18 mouse cellular contexts compared by ENCODE assay signal in genomic region chr7:99836781-99837180, GRCm38 (mm10). TPM values are rescaled to one million over a fixed set of nuclear protein-coding genes. Genes with fewer than 3 reads are reported as not detected.
A peak's percentile ranks its signal among the peaks of the same experiment; 100 is the strongest.
DNase-seq lines count a peak whose midpoint lies in the region; ATAC-seq lines count a peak whose summit lies in the region.
"Had no signal": no experiment of that assay in that cellular context is flagged by ENCODE, and none has a peak within 500 bp of the region (broad histone marks: within the 10 kb centered on the region; RNA-seq: fewer than 3 reads in every experiment).

No protein-coding gene starts in this region.

- H3K9me3 ChIP-seq in forebrain, embryonic 14.5 days (replicated peaks; ENCODE audit: control insufficient read depth, low read length), result no peaks in the 10 kb centered on the region
- no peaks in the 10 kb centered on the region for H3K9me3 ChIP-seq in forebrain, embryonic 12.5 days
- H3K9me3 ChIP-seq in limb, embryonic 12.5 days, result no peaks in the 10 kb centered on the region
- H3K9me3 ChIP-seq in limb, embryonic 10.5 days (replicated peaks), result no peaks in the 10 kb centered on the region
- no peaks in the 10 kb centered on the region for H3K9me3 ChIP-seq in lung, embryonic 16.5 days (ENCODE audit: control insufficient read depth, low read length)
- H3K9me3 ChIP-seq in stomach, embryonic 15.5 days, result no peaks in the 10 kb centered on the region
- H3K9me3 ChIP-seq: forebrain, embryonic 15.5 days; megakaryocyte, embryonic 14.5 days had no signal

- WGBS in forebrain, embryonic 14.5 days, result 43% methylated on average over 4 of the region's 4 CpGs
- 61% methylated on average over 4 of the region's 4 CpGs for WGBS in forebrain, embryonic 12.5 days
- WGBS in limb, embryonic 12.5 days, result 52% methylated on average over 4 of the region's 4 CpGs
- WGBS in limb, embryonic 10.5 days, result 79% methylated on average over 4 of the region's 4 CpGs
- WGBS in lung, embryonic 16.5 days, result 26% methylated on average over 4 of the region's 4 CpGs
- 37% methylated on average over 4 of the region's 4 CpGs for WGBS in stomach, embryonic 15.5 days

- H3K4me3 ChIP-seq in forebrain, embryonic 14.5 days (ENCODE audit: low read depth, low read length), result no peak overlapping the region
- H3K4me3 ChIP-seq in forebrain, embryonic 12.5 days (replicated peaks), result no peak overlapping the region
- no peak overlapping the region for H3K4me3 ChIP-seq in limb, embryonic 12.5 days (replicated peaks)
- no peak overlapping the region for H3K4me3 ChIP-seq in limb, embryonic 10.5 days
- no peak overlapping the region for H3K4me3 ChIP-seq in lung, embryonic 16.5 days (ENCODE audit: low read length)
- H3K4me3 ChIP-seq in stomach, embryonic 15.5 days (replicated peaks), result no peak overlapping the region
- H3K4me3 ChIP-seq: forebrain, embryonic 15.5 days; megakaryocyte, embryonic 14.5 days had no signal

- no peak overlapping the region for H3K4me2 ChIP-seq in forebrain, embryonic 14.5 days (ENCODE audit: low read length)
- H3K4me2 ChIP-seq in forebrain, embryonic 12.5 days, result no peak overlapping the region
- peak overlapping the region; percentile 6; the same call in 1 of the 2 replicates for H3K4me2 ChIP-seq in limb, embryonic 12.5 days
- no peak overlapping the region for H3K4me2 ChIP-seq in lung, embryonic 16.5 days (ENCODE audit: low read depth, low read length)
- no peak overlapping the region for H3K4me2 ChIP-seq in stomach, embryonic 15.5 days
- H3K4me2 ChIP-seq: forebrain, embryonic 15.5 days had no signal

- no peak overlapping the region for H3K27ac ChIP-seq in forebrain, embryonic 14.5 days (ENCODE audit: low read depth, low read length)
- no peak overlapping the region for H3K27ac ChIP-seq in forebrain, embryonic 12.5 days
- H3K27ac ChIP-seq in limb, embryonic 12.5 days, result peak overlapping the region; percentile 72; the same call in 1 of the 2 replicates
- no peak overlapping the region for H3K27ac ChIP-seq in limb, embryonic 10.5 days
- H3K27ac ChIP-seq in lung, embryonic 16.5 days (ENCODE audit: low read length), result peak overlapping the region; percentile 86
- H3K27ac ChIP-seq in stomach, embryonic 15.5 days, result peak overlapping the region; percentile 54; the same call in 1 of the 2 replicates
- H3K27ac ChIP-seq: forebrain, embryonic 15.5 days; hindbrain, postnatal 0 days; liver, embryonic 14.5 days had no signal

- peaks cover 47% of the 10 kb centered on the region for H3K36me3 ChIP-seq in forebrain, embryonic 14.5 days (ENCODE audit: control insufficient read depth, insufficient read depth, low read length)
- peaks cover 54% of the 10 kb centered on the region for H3K36me3 ChIP-seq in forebrain, embryonic 12.5 days (replicated peaks)
- peaks cover 57% of the 10 kb centered on the region for H3K36me3 ChIP-seq in limb, embryonic 12.5 days
- H3K36me3 ChIP-seq in limb, embryonic 10.5 days, result peaks cover 66% of the 10 kb centered on the region
- H3K36me3 ChIP-seq in lung, embryonic 16.5 days (ENCODE audit: control insufficient read depth, insufficient read depth, low read length), result peaks cover 18% of the 10 kb centered on the region
- H3K36me3 ChIP-seq in stomach, embryonic 15.5 days, result peaks cover 19% of the 10 kb centered on the region

- no peaks in the 10 kb centered on the region for H3K4me1 ChIP-seq in forebrain, embryonic 14.5 days (ENCODE audit: control insufficient read depth, insufficient read depth, low read length)
- no peaks in the 10 kb centered on the region for H3K4me1 ChIP-seq in forebrain, embryonic 12.5 days
- H3K4me1 ChIP-seq in limb, embryonic 12.5 days (replicated peaks), result peaks cover 21% of the 10 kb centered on the region
- no peaks in the 10 kb centered on the region for H3K4me1 ChIP-seq in limb, embryonic 10.5 days
- peaks cover 17% of the 10 kb centered on the region for H3K4me1 ChIP-seq in lung, embryonic 16.5 days (replicated peaks; ENCODE audit: control insufficient read depth, insufficient read depth, low read length)
- peaks cover 12% of the 10 kb centered on the region for H3K4me1 ChIP-seq in stomach, embryonic 15.5 days
- H3K4me1 ChIP-seq: forebrain, embryonic 15.5 days had no signal

- no peaks in the 10 kb centered on the region for H3K27me3 ChIP-seq in forebrain, embryonic 14.5 days (replicated peaks; ENCODE audit: control insufficient read depth, insufficient read depth, low read length)
- no peaks in the 10 kb centered on the region for H3K27me3 ChIP-seq in forebrain, embryonic 12.5 days
- H3K27me3 ChIP-seq in limb, embryonic 12.5 days, result no peaks in the 10 kb centered on the region
- H3K27me3 ChIP-seq in limb, embryonic 10.5 days (ENCODE audit: low read depth, poor library complexity, severe bottlenecking), result no peaks in the 10 kb centered on the region
- no peaks in the 10 kb centered on the region for H3K27me3 ChIP-seq in lung, embryonic 16.5 days (ENCODE audit: control insufficient read depth, insufficient read depth, low read depth, low read length)
- no peaks in the 10 kb centered on the region for H3K27me3 ChIP-seq in stomach, embryonic 15.5 days (replicated peaks)
- H3K27me3 ChIP-seq: forebrain, embryonic 15.5 days; megakaryocyte, embryonic 14.5 days had no signal

- no peak overlapping the region for H3K9ac ChIP-seq in forebrain, embryonic 14.5 days (ENCODE audit: low read length)
- no peak overlapping the region for H3K9ac ChIP-seq in forebrain, embryonic 12.5 days
- no peak overlapping the region for H3K9ac ChIP-seq in limb, embryonic 12.5 days (replicated peaks)
- no peak overlapping the region for H3K9ac ChIP-seq in lung, embryonic 16.5 days (ENCODE audit: low read length)
- no peak overlapping the region for H3K9ac ChIP-seq in stomach, embryonic 15.5 days
- H3K9ac ChIP-seq: forebrain, embryonic 15.5 days; liver, embryonic 14.5 days had no signal

- peak; percentile 21 for DNase-seq in forebrain, embryonic 14.5 days (ENCODE audit: low spot score)
- no peak for DNase-seq in limb, embryonic 10.5 days (ENCODE audit: low spot score)
- DNase-seq in right cerebral cortex, adult 2 months (ENCODE audit: low spot score in 2 of 2), result no peak
- no peak for DNase-seq in left cerebral cortex, adult 18-20 months (ENCODE audit: low spot score in 2 of 2)
- DNase-seq: cerebellum, postnatal 14 days; kidney, adult 9 months; kidney, postnatal 4 days; layer of hippocampus, postnatal 36 days had no signal

- ATAC-seq in forebrain, embryonic 14.5 days, result no peak
- no peak for ATAC-seq in forebrain, embryonic 12.5 days (ENCODE audit: low FRiP score)
- peak; percentile 76; the same call in 1 of the 2 replicates for ATAC-seq in limb, embryonic 12.5 days (ENCODE audit: insufficient number of reproducible peaks, insufficient read depth, low FRiP score, low TSS enrichment, low read depth)
- peak; percentile 93 for ATAC-seq in lung, embryonic 16.5 days (ENCODE audit: low read depth)
- ATAC-seq in stomach, embryonic 15.5 days (ENCODE audit: insufficient read depth, low FRiP score, low read depth), result no peak
- ATAC-seq: forebrain, embryonic 15.5 days; hindbrain, postnatal 0 days; midbrain, embryonic 16.5 days had no signal

RNA-seq across cellular contexts. Expression of gene Neu3, which starts 8.6 kb away (rescaled TPM):
- 0.78 and 0.81 TPM in 2 replicates for polyA plus RNA-seq in forebrain, embryonic 14.5 days (2014; fragmentation: Nextera tagmentation; extraction: Ambion mirVana)
- 1.5 and 1.8 TPM in 2 replicates for polyA plus RNA-seq in forebrain, embryonic 12.5 days (2016; fragmentation: Nextera tagmentation; extraction: Ambion mirVana)
- polyA plus RNA-seq in limb, embryonic 12.5 days (2016; fragmentation: Nextera tagmentation; extraction: Ambion mirVana), result 2.6 and 2.7 TPM in 2 replicates
- 1.1 and 2.2 TPM in 2 replicates for polyA plus RNA-seq in limb, embryonic 10.5 days (2016; fragmentation: Nextera tagmentation; extraction: Ambion mirVana)
- 6.8 and 9.0 TPM in 2 replicates for polyA plus RNA-seq in lung, embryonic 16.5 days (2015; fragmentation: Nextera tagmentation; extraction: Ambion mirVana)
- polyA plus RNA-seq in stomach, embryonic 15.5 days (2015; fragmentation: Nextera tagmentation; extraction: Ambion mirVana), result 5.4 and 6.0 TPM in 2 replicates
- 1 to 10 TPM; 2.3 to 3.0 TPM for total RNA-seq in left cerebral cortex, adult 18-20 months (2021)

RNA-seq across cellular contexts. Expression of gene Xrra1, which starts 22.1 kb away (rescaled TPM):
- polyA plus RNA-seq in forebrain, embryonic 14.5 days (2014; fragmentation: Nextera tagmentation; extraction: Ambion mirVana), result 0.39 and 0.64 TPM in 2 replicates
- polyA plus RNA-seq in forebrain, embryonic 12.5 days (2016; fragmentation: Nextera tagmentation; extraction: Ambion mirVana), result 0.37 and 0.67 TPM in 2 replicates
- polyA plus RNA-seq in limb, embryonic 12.5 days (2016; fragmentation: Nextera tagmentation; extraction: Ambion mirVana), result 0.21 and 0.22 TPM in 2 replicates
- polyA plus RNA-seq in limb, embryonic 10.5 days (2016; fragmentation: Nextera tagmentation; extraction: Ambion mirVana), result 0.31 and 0.35 TPM in 2 replicates
- polyA plus RNA-seq in lung, embryonic 16.5 days (2015; fragmentation: Nextera tagmentation; extraction: Ambion mirVana), result 0.28 and 0.54 TPM in 2 replicates
- 0.21 and 0.35 TPM in 2 replicates for polyA plus RNA-seq in stomach, embryonic 15.5 days (2015; fragmentation: Nextera tagmentation; extraction: Ambion mirVana)
- total RNA-seq in left cerebral cortex, adult 18-20 months (2021), result 1 to 10 TPM in 1 of 2 experiments, under 1 TPM in 1; 0.87 to 1.2 TPM
- total RNA-seq: hematopoietic stem cell, adult 5-6 weeks had no signal
- polyA plus RNA-seq: liver, embryonic 14.5 days had no signal

RNA-seq across cellular contexts. Expression of gene Spcs2, which starts 26.5 kb away (rescaled TPM):
- polyA plus RNA-seq in forebrain, embryonic 14.5 days (2014; fragmentation: Nextera tagmentation; extraction: Ambion mirVana), result 282 and 300 TPM in 2 replicates
- polyA plus RNA-seq in forebrain, embryonic 12.5 days (2016; fragmentation: Nextera tagmentation; extraction: Ambion mirVana), result 340 and 347 TPM in 2 replicates
- 355 and 365 TPM in 2 replicates for polyA plus RNA-seq in limb, embryonic 12.5 days (2016; fragmentation: Nextera tagmentation; extraction: Ambion mirVana)
- 348 and 375 TPM in 2 replicates for polyA plus RNA-seq in limb, embryonic 10.5 days (2016; fragmentation: Nextera tagmentation; extraction: Ambion mirVana)
- polyA plus RNA-seq in lung, embryonic 16.5 days (2015; fragmentation: Nextera tagmentation; extraction: Ambion mirVana), result 397 and 399 TPM in 2 replicates
- polyA plus RNA-seq in stomach, embryonic 15.5 days (2015; fragmentation: Nextera tagmentation; extraction: Ambion mirVana), result 386 and 415 TPM in 2 replicates
- 10 to 100 TPM; 86.3 to 96.7 TPM for total RNA-seq in left cerebral cortex, adult 18-20 months (2021)

Comparison
In these comparisons a context has a peak if more than half of its experiments do, and no peak if none do; other contexts are left out.
1. H3K27ac ChIP-seq: peak in limb, embryonic 12.5 days (single experiment), lung, embryonic 16.5 days (single experiment) and stomach, embryonic 15.5 days (single experiment); none in forebrain, embryonic 14.5 days (single experiment), forebrain, embryonic 12.5 days (single experiment) and limb, embryonic 10.5 days (single experiment).
2. ATAC-seq: peak in limb, embryonic 12.5 days (single experiment) and lung, embryonic 16.5 days (single experiment); none in forebrain, embryonic 14.5 days (single experiment), forebrain, embryonic 12.5 days (single experiment) and stomach, embryonic 15.5 days (single experiment).